Mouse (Mus musculus) retina, postnatal 1 day (tissue): ENCODE measurements around the gene Slc13a3.
A peak's percentile ranks its signal among the peaks of the same experiment; 100 is the strongest.

ENCODE experiments used
- DNase-seq: peaks from one replicate; pipeline ENCODE4 v3.0.0-alpha.2; 2012

The Slc13a3 gene

DNA sequence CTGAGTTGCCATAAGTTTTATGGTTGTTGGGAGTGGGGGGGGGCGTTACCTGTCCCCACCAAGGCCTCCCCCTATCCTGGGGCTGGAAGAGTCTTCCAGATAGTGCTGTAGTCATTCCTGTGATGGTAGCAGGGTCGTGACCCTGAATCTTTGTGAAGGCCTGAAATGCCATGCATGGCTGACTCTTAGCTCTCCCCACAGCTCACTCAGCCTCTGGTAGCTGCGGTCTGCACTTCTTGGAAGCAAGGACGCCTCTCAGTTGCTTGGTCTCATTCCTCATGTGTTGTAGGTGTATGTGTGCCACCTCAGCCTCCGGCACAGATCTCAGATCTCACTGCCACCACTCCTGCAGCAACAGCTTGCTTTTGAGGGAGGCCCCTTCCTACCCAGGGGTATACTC is 2.8 kb upstream of the Slc13a3 start:
- no peak for DNase-seq

- no peak for DNase-seq
These were observed 2.4 kb upstream of the Slc13a3 start for GRCm38 (mm10) chr2:165475412-165475811.

GRCm38 (mm10) chr2:165471943-165472342 is 1.1 kb downstream of the Slc13a3 start:
- DNase-seq: no peak

GRCm38 (mm10) chr2:165470167-165470566 is 2.9 kb downstream of the Slc13a3 start:
- DNase-seq: peak; percentile 40

DNA sequence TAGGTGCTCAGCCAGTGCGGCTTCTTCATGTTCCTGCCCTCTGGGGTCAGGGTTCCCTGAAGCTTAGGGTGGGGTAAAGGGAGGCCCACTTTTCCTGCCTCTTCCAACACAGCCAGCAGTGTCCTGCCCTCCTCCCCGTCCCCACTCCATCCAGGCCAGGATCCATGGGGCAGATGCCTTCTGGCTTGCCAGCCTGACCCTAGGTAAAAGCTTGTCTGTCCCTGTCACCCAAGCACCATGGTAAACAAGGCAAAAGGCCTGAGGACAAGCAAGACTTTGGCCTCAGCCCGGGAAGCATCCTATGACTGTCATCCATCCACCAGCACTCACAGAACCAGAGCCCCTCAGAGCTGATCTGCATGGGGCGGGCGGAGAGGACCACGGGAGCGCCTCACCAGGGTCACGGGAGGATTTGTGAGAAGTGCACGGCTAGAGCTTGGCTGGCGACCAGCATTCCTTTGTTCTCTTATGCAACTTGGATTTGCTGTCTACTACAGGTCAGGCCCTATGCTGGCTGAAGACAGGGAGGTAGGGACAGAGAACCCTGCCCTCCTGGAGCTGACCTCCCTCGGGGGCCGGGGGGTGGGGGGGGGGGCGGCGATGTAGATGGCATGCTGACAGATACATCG is 5.1 kb downstream of the Slc13a3 start:
- peak; percentile 54 for DNase-seq

- peak; percentile 52 for DNase-seq
These were observed 13.4 kb downstream of the Slc13a3 start for GRCm38 (mm10) chr2:165459663-165460062.

GRCm38 (mm10) chr2:165458189-165458588 is 14.8 kb downstream of the Slc13a3 start:
- DNase-seq: no peak

- no peak for DNase-seq
These were observed 16.3 kb downstream of the Slc13a3 start for GRCm38 (mm10) chr2:165456710-165457109.

DNA sequence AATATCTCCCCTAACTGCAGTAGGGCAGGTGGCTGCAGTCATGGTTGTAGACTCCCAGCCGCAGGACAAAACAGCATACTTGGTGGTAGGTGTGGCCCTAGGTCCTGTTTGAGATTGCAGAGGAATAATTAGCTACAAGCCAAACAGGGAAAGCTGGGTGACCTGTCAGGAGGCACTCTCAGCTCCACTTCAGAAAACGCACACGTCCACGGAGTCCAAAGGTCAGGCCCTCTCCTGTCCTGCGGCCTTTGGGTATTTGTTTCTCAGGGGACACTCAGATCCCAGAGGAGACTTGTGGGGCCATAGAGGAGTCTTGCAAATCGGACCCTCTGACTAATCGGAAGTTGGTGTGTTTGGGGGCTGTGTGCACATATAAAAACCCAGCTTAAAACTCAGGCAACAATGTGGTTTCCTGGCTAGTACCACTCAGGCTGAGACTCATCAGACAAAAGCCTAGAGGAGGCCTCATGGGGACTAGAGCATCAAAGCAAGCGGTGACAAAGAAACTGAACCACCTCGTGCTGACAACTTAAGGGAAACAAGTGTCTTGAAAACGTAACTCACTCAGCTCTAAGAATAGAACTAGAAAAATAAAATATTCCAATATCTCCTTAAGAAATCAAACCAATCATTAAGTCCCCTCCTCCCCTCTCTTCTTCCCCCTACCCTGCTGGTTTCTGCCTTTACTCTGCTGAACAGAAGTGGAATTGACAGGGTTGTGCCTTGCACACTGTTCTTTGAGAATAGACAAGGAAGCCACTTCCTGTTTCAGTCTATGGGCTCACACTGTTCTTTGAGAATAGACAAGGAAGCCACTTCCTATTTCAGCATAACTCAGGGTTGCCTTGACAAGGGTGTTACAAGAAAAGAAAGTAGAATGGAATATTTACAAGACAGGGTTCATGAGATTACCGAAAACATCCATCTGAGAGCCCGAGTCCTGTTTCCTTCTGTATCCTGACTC is 20.0 kb downstream of the Slc13a3 start:
- no peak for DNase-seq

GRCm38 (mm10) chr2:165448475-165448874 is 24.6 kb downstream of the Slc13a3 start:
- no peak for DNase-seq

GRCm38 (mm10) chr2:165444861-165445260 is 28.2 kb downstream of the Slc13a3 start:
- DNase-seq: no peak

GRCm38 (mm10) chr2:165442981-165443380 is 30.0 kb downstream of the Slc13a3 start:
- DNase-seq: no peak

- no peak for DNase-seq
These were observed 31.4 kb downstream of the Slc13a3 start for GRCm38 (mm10) chr2:165441613-165442012.

- DNase-seq: no peak
These were observed 33.4 kb downstream of the Slc13a3 start for GRCm38 (mm10) chr2:165439613-165440012.

- no peak for DNase-seq
These were observed 34.1 kb downstream of the Slc13a3 start for GRCm38 (mm10) chr2:165438881-165439280.

- no peak for DNase-seq
These were observed 44.3 kb downstream of the Slc13a3 start for GRCm38 (mm10) chr2:165428694-165429093.

DNA sequence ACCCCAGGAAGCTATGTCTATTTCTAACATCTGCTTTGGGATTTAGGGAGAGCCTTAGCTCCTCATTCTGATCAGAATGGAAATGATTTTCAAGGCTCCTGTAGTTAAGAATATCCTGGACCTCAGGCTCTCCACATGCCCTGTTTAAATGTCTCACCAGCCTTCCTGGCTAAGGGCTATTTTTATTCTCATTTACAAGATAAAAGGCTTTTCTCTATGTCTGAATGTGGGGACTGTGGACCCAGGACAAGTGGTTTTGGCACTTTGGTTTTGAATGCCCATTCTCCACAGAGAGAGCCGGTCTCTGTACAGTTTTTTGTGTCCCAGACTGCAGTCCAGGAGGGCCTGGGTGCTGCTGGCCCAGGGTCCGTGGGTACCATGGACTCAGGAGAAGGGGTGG is 52.8 kb downstream of the Slc13a3 start:
- no peak for DNase-seq

DNA sequence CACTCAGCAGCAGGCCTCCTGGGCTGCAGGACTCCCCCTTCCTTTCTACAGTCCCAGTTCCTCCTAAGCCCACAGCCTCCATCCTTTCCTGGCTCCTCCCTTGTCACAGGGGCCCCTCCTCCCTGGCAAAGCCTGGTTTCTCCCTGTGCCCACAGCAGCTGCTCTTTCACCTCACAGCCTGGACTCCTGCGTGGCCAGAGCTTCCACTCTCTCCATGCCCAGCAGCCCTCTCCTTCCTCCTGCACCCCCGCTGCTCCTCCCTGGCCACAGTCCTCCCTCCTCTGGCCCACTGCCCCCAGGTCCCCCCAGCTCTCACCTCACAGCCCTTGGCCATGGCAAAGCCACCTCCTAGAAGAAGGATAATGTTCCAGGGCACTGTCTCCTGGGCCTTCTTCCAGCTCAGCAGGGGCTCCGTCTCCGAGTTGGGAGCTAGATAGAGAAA is 53.3 kb downstream of the Slc13a3 start:
- DNase-seq: peak; percentile 30

GRCm38 (mm10) chr2:165418577-165418976 is 54.5 kb downstream of the Slc13a3 start:
- DNase-seq: no peak

DNA sequence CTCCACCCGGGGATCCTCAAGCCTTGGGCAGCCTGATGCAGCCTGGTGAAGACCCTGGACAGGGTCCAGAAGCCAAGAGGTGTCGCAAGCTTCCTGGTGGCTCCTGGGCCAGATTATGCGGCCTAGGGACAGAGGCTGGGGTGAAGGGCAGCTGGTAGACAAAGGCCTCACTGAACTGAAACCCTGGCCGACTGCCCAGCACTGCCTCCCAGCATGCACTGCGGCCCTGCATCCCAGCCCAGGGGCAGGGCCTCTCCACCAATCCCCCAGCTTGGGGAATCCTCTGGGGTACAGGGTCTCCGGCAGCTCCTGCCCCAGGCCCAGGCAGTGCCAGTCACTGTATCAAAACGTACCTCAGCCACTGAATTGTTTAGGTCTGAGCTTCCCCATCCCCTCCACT is 55.7 kb downstream of the Slc13a3 start:
- peak; percentile 88 for DNase-seq

GRCm38 (mm10) chr2:165415795-165416194 is 57.2 kb downstream of the Slc13a3 start:
- no peak for DNase-seq

GRCm38 (mm10) chr2:165415141-165415721 is 57.8 kb downstream of the Slc13a3 start:
- DNase-seq: no peak

DNA sequence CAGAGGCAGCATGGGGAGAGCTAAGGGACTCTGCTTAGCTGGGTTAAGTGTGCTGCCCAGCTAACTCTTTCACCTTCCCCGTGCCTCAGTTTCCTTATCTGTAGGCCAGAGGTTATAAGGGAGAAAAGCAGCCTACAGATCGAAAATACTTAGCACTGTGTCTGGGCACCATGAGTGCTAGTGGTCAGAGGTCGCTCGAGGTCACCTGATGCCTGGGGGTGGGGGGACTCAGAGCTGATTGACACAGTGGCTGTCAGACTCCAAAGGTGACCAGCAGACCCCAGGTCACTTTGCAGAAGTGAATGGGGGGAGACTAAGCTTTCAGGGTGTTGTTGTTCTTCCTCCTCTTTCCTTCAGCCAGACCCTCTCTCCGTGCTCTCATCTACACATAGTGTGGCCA is 58.7 kb downstream of the Slc13a3 start:
- no peak for DNase-seq

DNA sequence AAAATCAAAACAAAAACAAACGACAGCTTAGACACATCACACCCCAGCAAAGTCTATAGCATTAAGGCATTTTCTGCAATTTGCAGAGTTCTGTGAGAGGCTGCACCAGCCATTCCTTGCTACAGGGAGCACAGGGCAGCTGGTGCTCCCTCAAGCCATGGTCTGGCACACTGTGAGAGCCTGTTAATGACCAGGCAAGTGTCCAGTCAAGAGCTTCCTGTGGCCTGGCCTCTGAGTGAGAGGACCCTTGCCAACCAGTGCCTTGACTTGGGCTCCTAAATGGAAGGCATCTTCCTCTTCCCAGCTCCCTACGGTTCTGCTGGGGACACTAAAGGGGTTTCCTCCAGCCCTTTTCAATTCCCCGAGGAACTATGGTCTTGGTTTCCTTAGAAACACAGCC is 59.1 kb downstream of the Slc13a3 start:
- no peak for DNase-seq
